Mouse (Mus musculus) heart, embryonic 15.5 days (tissue): Measurements from ENCODE around the gene Hapln2. TPM values are rescaled to one million over a fixed set of nuclear protein-coding genes. Genes with fewer than 3 reads are reported as not detected.

Experiments
- ATAC-seq: fragments of 200-750 bp; cut with Nextera tagmentation; replicated peaks from 2 replicates; pipeline ENCODE4 v1.8.0; 2017; ENCODE audit warnings: low read depth, moderate TSS enrichment; ENCODE audit not compliant: insufficient number of reproducible peaks, insufficient read depth, low FRiP score
- H3K27ac ChIP-seq: fragments of 300-500 bp; sonication (generic); 2 replicates; pipeline ENCODE4 v1.5.1; 2015; ENCODE audit warnings: mild to moderate bottlenecking, inconsistent platforms
- H3K27me3 ChIP-seq: fragments of 300-500 bp; sonication (generic); 2 replicates; pipeline ENCODE4 v1.6.1; 2015; ENCODE audit warnings: inconsistent platforms
- H3K36me3 ChIP-seq: fragments of 300-500 bp; sonication (generic); 2 replicates; pipeline ENCODE4 v1.6.1; 2015; ENCODE audit warnings: mild to moderate bottlenecking, inconsistent platforms
- H3K4me1 ChIP-seq: fragments of 300-500 bp; sonication (generic); replicated peaks from 2 replicates; pipeline ENCODE4 v1.6.1; 2015; ENCODE audit warnings: inconsistent platforms
- H3K4me2 ChIP-seq: fragments of 300-500 bp; sonication (generic); 2 replicates; pipeline ENCODE4 v1.6.1; 2015; ENCODE audit warnings: inconsistent platforms, mild to moderate bottlenecking, moderate library complexity
- H3K4me3 ChIP-seq: fragments of 300-500 bp; sonication (generic); 2 replicates; pipeline ENCODE4 v1.5.1; 2015; ENCODE audit warnings: mild to moderate bottlenecking, inconsistent platforms
- H3K9ac ChIP-seq: fragments of 300-500 bp; sonication (generic); 2 replicates; pipeline ENCODE4 v1.6.1; 2015; ENCODE audit warnings: mild to moderate bottlenecking, inconsistent platforms
- H3K9me3 ChIP-seq: fragments of 300-500 bp; sonication (generic); replicated peaks from 2 replicates; pipeline ENCODE4 v1.6.1; 2016; ENCODE audit warnings: inconsistent platforms
- WGBS: fragments of 180-500 bp; shearing (Covaris S2); methylation state at CpG from one replicate; pipeline ENCODE4 v1.1.7; 2015; ENCODE audit warnings: mixed read lengths; 5-methylcytosine and 5-hydroxymethylcytosine counted together
- polyA plus RNA-seq: library from polyadenylated mRNA; unstranded; fragments of >200 nt; fragmentation: Nextera tagmentation; extraction: Ambion mirVana; gene quantifications from 2 replicates; pipeline ENCODE4 v1.2.1, GENCODE M21; 2015

Hapln2 gene
- 0.15 TPM in 1 of 2 replicates, not detected in the other for polyA plus RNA-seq

DNA sequence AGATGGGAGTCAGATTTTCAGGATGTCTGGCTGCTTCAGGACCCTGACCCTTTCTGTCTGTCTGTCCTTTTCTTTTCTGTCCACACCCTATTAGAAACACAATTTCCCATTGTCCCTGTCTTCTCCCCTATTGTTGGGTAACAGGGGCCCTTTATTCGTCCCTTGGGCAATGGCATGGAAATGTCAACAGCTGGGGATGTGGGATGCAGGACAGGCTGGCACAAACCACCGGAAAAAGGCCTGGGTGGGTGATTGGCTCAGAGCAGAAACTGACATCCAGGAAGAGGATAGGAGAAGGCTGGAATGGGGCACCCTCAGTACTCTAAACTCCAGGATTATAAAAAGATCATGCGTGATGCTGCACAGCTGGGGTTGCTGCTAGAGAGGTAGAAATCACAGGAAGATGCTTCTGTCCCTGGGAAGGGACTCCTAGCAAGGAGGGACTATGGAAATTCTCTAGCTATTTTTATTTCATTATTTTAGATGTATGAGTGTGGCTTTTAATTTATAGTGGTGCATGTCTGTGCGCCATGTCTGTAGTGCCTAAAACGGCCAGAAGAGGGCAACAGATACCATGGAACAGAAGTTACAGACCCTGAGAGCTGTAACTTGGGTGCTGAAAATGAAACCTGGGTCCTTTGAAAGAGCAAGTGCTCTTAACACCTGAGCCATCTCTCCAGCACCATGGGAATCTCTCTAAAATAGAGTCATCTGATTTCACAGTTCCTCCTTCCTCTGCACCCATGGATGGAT is at the start of gene Hapln2:
TSS of gene Hapln2 (minus strand) at position 150 of the 753 bp plus-strand sequence.
- H3K4me2 ChIP-seq: no peak within 1 kb of the TSS
- ATAC-seq: no peak
- no peaks in the 10 kb centered on the region for H3K36me3 ChIP-seq
- peaks cover 19% of the 10 kb centered on the region for H3K4me1 ChIP-seq
- no peak within 1 kb of the TSS for H3K9ac ChIP-seq
- H3K27ac ChIP-seq: no peak within 1 kb of the TSS
- H3K27me3 ChIP-seq: peaks cover 75% of the 10 kb centered on the region
- WGBS: 48% methylated on average over 5 of the region's 5 CpGs
- no peaks in the 10 kb centered on the region for H3K9me3 ChIP-seq
- H3K4me3 ChIP-seq: no peak within 1 kb of the TSS

DNA sequence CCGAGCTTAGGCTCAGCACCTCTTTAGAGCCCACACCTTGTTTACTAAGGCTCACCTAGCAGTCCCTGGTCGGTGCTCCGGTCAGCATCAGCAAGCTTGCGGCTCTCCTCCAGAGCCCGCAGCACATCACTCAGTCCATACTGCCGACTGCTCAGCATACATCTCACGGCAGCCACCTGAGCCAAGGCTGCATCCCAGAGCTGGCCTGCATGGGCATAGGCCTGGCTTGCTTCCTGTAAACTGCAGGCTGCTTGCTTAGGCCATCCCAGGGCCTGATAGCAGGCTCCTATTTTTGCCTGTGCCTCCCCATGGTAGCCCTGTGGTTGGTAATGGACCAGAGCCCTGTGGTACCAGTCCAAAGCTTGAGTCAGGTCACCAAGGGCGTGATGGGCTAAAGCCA is 47.4 kb upstream of the Hapln2 start:
- no peaks in the 10 kb centered on the region for H3K9me3 ChIP-seq
- H3K4me2 ChIP-seq: no peak overlapping the region
- no peak overlapping the region for H3K9ac ChIP-seq
- 76% methylated on average over 8 of the region's 8 CpGs for WGBS
- H3K36me3 ChIP-seq: no peaks in the 10 kb centered on the region
- H3K27me3 ChIP-seq: peaks cover 35% of the 10 kb centered on the region
- H3K4me1 ChIP-seq: no peaks in the 10 kb centered on the region
- H3K4me3 ChIP-seq: no peak overlapping the region
- no peak for ATAC-seq
- no peak overlapping the region for H3K27ac ChIP-seq

DNA sequence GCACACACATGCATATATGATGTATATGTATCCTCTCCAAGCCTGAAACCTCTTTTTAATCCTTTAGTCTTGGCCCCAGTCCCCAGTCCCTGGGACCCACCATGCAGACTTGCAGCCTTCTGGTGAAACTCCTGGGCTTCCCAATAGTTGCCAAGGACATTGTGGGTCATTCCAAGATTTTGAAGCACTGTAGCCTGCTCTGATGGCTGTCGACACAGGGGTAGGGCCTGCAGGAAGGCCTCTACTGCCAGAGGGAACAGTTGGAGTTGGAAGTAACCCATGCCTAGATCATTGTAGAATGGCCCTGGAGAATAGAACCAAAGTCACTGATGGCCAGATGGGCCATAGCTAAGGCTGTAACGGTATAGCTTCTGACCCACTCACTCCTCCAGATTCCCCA is 47.0 kb upstream of the Hapln2 start:
- Histone ChIP-seq H3K27ac (no peak overlapping the region), H3K9me3 (no peaks in the 10 kb centered on the region), H3K36me3 (no peaks in the 10 kb centered on the region), H3K4me1 (no peaks in the 10 kb centered on the region), H3K9ac (no peak overlapping the region), H3K27me3 (peaks cover 35% of the 10 kb centered on the region), H3K4me3 (no peak overlapping the region), H3K4me2 (no peak overlapping the region)
- no peak for ATAC-seq
- 67% methylated on average over 2 of the region's 2 CpGs for WGBS

DNA sequence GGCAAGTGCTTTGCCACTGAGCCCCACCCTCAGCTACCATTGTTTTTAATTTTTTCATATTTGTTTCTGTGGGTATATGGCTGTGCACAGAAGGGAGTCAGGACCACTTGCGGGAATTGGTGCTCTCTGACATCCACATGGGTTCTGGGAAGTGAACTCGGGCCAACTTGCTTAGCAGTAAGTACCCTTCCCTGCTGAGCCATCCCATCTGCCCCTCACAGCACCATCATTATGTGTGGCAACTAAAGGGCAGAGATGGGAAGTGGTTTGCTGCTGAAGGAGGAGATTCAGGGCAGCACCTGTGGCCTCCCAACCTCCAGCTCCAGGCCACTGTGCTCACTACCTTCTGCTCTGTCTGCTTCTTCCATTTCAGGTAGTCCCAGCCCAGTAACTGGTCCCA is 46.2 kb upstream of the Hapln2 start:
- no peaks in the 10 kb centered on the region for H3K9me3 ChIP-seq
- no peak overlapping the region for H3K4me2 ChIP-seq
- no peak for ATAC-seq
- no peak overlapping the region for H3K4me3 ChIP-seq
- peaks cover 35% of the 10 kb centered on the region for H3K27me3 ChIP-seq
- no peaks in the 10 kb centered on the region for H3K36me3 ChIP-seq
- H3K27ac ChIP-seq: no peak overlapping the region
- WGBS: 67% methylated on average over 2 of the region's 2 CpGs
- H3K4me1 ChIP-seq: no peaks in the 10 kb centered on the region
- H3K9ac ChIP-seq: no peak overlapping the region

DNA sequence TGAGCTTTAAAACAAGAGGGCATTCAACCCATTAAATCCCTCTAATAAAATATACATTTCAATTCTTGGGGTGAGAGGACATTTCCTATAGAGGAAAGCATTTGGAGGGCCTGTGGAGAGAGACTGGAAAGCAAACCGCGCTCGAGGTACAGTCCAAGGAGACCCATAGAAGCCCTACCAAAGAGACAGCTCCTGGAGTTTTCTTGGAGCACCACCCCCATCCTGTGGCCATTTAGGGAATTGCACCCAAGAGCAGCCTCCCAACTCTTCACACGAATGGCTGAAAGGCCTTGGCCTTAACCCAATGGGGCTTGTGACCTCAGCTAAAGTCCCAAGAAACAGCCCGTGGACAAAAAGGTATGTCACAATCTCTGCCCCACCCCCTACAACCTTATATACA is 44.4 kb upstream of the Hapln2 start:
- Histone ChIP-seq H3K4me3 (no peak overlapping the region), H3K9ac (no peak overlapping the region), H3K4me2 (no peak overlapping the region), H3K27ac (no peak overlapping the region), H3K27me3 (peaks cover 35% of the 10 kb centered on the region), H3K9me3 (no peaks in the 10 kb centered on the region), H3K4me1 (no peaks in the 10 kb centered on the region), H3K36me3 (no peaks in the 10 kb centered on the region)
- WGBS: 1% methylated on average over 5 of the region's 5 CpGs
- 0 out of 2 replicates have a peak, but pooled peaks have one; percentile 47 for ATAC-seq

DNA sequence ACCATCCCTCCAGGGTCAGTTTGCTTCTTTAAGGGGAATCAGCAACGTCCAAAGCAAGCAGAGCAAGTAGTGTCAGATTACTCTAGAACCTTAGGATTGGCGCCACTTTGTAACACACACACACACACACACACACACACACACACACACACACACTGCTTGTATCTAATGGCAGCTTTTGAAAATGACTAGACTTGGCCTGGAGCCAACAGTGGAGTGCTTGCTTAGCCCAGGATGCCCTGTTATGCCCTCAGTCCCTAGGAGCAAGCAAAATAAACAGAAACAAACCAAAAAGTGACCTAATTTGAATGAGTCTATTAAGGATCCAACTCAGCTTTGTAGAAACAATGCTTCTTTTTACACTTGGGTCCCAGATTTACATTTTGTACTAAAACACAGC is 41.0 kb upstream of the Hapln2 start:
- no peak overlapping the region for H3K4me2 ChIP-seq
- no peak overlapping the region for H3K4me3 ChIP-seq
- no peak for ATAC-seq
- 22% methylated on average over 2 of the region's 2 CpGs for WGBS
- no peak overlapping the region for H3K27ac ChIP-seq
- H3K9me3 ChIP-seq: no peaks in the 10 kb centered on the region
- no peaks in the 10 kb centered on the region for H3K36me3 ChIP-seq
- no peaks in the 10 kb centered on the region for H3K4me1 ChIP-seq
- peaks cover 22% of the 10 kb centered on the region for H3K27me3 ChIP-seq
- no peak overlapping the region for H3K9ac ChIP-seq

DNA sequence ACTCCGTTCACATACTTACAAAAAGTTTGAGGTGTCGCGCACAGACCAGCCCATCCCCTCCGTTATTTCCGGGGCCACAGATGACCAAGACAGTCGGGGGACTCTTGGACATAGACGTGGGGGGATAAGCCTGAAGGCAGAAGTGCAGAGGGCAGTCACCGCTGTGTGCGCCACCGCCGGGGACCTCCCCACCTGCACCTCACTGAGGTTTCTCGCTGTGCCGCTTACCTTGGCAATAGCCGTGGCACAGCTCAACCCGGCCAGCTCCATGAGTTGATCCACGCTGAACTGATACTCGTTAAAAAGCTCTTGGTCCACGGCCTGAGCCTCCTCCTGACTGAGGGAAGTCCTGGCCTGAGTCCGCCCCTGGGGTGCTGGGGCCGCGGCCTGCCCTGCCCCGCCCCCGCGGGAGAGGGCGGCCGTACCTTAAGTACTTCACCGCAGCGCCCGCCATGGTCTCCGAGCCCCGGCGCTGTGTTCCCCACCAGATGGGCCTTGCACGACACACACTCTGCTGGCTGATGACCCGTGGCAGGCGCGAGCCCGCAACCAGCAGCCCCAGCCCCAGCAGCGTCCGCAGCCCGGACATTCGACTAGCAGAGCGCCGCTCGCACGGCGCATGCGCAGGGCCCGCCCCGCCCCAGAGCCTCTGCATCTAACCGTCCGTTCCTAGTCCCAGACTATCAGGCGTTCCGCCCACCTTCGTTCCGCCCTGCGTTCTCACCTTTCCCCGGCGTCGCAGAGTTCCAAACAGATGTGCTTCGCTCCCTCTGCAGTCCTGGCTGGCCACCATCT is 30.7 kb upstream of the Hapln2 start, which contains the start of gene Naxe:
TSS of gene Naxe (minus strand) at position 594 of the 795 bp plus-strand sequence.
- WGBS: under 1% methylated on average over 60 of the region's 60 CpGs
- H3K27me3 ChIP-seq: no peaks in the 10 kb centered on the region
- peak; percentile 91 for ATAC-seq
- H3K4me2 ChIP-seq: peak within 1 kb of the TSS; percentile 74
- H3K36me3 ChIP-seq: peaks cover 24% of the 10 kb centered on the region
- no peaks in the 10 kb centered on the region for H3K9me3 ChIP-seq
- H3K4me3 ChIP-seq: peak within 1 kb of the TSS; percentile 88
- peaks cover 13% of the 10 kb centered on the region for H3K4me1 ChIP-seq
- H3K27ac ChIP-seq: peak within 1 kb of the TSS; percentile 83
- peak within 1 kb of the TSS; percentile 89 for H3K9ac ChIP-seq

DNA sequence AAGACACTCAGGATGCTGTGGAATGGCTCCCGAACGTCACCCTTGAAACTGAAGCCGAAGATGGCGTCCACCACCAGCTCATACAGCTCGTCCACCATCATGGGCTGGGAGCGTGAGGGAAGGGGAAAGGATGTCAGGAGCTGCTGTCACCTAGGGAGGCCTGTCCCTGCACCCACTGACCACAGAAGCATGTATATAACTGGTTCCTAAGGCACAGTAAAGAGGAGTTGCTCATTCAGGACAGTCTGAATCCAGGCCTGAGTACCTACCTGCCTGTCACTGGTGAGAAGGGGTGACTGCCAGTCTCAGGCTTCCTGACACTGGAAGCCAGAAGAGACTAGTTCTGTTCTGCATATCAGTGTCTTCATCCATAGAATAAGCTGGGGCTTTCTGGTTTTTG is 29.6 kb upstream of the Hapln2 start:
- H3K27me3 ChIP-seq: no peaks in the 10 kb centered on the region
- 84% methylated on average over 6 of the region's 6 CpGs for WGBS
- H3K4me1 ChIP-seq: peaks cover 13% of the 10 kb centered on the region
- H3K4me3 ChIP-seq: peak overlapping the region; percentile 88
- peak overlapping the region; percentile 89 for H3K9ac ChIP-seq
- no peak for ATAC-seq
- H3K4me2 ChIP-seq: peak overlapping the region; percentile 74
- H3K27ac ChIP-seq: no peak overlapping the region
- peaks cover 33% of the 10 kb centered on the region for H3K36me3 ChIP-seq
- no peaks in the 10 kb centered on the region for H3K9me3 ChIP-seq

DNA sequence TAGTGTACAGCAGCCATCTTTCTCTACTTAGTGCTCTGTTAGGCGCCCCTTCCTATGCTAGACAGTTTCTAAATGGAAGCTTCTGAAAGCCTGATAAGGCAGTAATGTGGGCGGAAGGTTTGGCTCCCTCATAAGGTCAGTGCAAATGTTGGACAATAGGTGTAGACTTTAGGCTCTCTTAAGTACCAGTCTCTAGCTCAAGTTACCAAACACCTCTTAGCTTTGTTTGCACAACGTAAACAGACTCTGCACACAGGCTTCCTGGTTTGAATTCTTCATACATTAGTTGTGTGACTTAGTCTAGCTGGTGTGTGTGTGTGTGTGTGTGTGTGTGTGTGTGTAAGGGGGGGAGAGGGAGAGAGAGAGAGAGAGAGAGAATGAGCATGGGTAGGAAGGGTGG is 22.1 kb upstream of the Hapln2 start:
- Histone ChIP-seq H3K27ac (no peak overlapping the region), H3K4me2 (no peak overlapping the region), H3K4me3 (no peak overlapping the region), H3K36me3 (peaks cover 24% of the 10 kb centered on the region), H3K4me1 (no peaks in the 10 kb centered on the region), H3K9me3 (no peaks in the 10 kb centered on the region), H3K9ac (no peak overlapping the region), H3K27me3 (no peaks in the 10 kb centered on the region)
- 54% methylated on average over 3 of the region's 3 CpGs for WGBS
- ATAC-seq: no peak

DNA sequence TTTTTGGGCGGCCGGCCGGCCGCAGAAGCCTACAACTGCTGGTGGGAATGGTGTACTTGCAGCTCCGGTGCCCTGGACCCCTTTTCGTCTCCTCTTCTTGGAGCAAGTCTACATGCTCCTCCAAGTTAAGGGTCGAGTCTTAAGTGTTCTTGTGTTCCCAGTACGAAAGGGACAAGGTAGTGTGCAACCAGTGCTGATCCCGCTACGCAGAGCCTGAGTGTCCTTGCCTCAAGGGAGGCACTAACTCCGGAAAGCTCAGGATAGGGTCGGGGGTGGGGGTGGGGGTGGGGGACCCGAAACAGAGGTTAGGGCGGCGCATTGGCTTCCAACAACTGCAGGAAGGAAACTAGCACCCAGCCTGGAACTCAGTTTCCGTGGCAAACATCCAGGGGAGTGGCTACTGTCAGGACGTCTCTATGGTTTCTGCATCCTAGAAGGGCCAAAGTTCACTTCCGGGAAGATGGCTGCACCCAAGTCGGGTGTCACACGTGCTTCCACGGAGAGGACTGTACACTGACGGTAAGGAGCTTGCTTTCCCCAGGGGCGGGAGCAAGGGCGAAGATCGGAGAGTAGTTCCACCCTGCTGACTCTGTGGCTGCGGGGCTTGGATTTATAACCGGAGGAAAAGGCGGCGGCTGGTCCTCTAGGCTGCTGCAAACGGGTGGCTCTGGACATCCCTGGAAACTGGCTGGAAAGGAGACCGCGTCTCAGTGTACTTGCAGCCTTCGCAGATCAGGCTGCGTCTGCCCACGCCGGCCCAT is 15.5 kb upstream of the Hapln2 start, which contains the start of gene Gpatch4:
TSS of gene Gpatch4 (plus strand) at position 448 of the 761 bp plus-strand sequence.
- peak within 1 kb of the TSS; percentile 59 for H3K9ac ChIP-seq
- H3K27me3 ChIP-seq: peaks cover 22% of the 10 kb centered on the region
- ATAC-seq: peak; percentile 88
- peaks cover 10% of the 10 kb centered on the region for H3K4me1 ChIP-seq
- H3K27ac ChIP-seq: peak within 1 kb of the TSS; percentile 45
- H3K4me2 ChIP-seq: peak within 1 kb of the TSS; percentile 80
- H3K9me3 ChIP-seq: no peaks in the 10 kb centered on the region
- no peaks in the 10 kb centered on the region for H3K36me3 ChIP-seq
- H3K4me3 ChIP-seq: peak within 1 kb of the TSS; percentile 70
- 8% methylated on average over 36 of the region's 36 CpGs for WGBS
